Mouse (Mus musculus) adrenal gland, postnatal 25 days (tissue): Measurements from ENCODE around the gene S100a3. TPM values are rescaled to one million over a fixed set of nuclear protein-coding genes. Genes with fewer than 3 reads are reported as not detected.

Experiments used
- DNase-seq: peaks from one replicate; pipeline ENCODE4 v3.0.0; 2021; ENCODE audit warnings: mixed read lengths
- long read RNA-seq: library from polyadenylated mRNA; stranded (forward); transcript quantifications from one replicate; pipeline ENCODE4 v2.0.0, GENCODE M21; 2021
- total RNA-seq: library from RNA; stranded (reverse); gene quantifications from 2 replicates; pipeline ENCODE4 v1.2.3, GENCODE M21; 2021

Gene S100a3
- not detected in 2 replicates for total RNA-seq
- long read RNA-seq = 0 reads

GRCm38 (mm10) chr3:90560008-90560628 is at the start of gene S100a3:
Gene S100a3 (plus strand): TSS chr3:90560578.
- DNase-seq = no peak

- DNase-seq = no peak
Observed at GRCm38 (mm10) chr3:90512276-90512675, 48.1 kb upstream of the S100a3 start.

- DNase-seq = no peak
Observed at GRCm38 (mm10) chr3:90512948-90513642, 47.3 kb upstream of the S100a3 start.

- peak; percentile 72 for DNase-seq
Observed at GRCm38 (mm10) chr3:90513796-90514590, 46.4 kb upstream of the S100a3 start, which contains the start of the genes S100a1 and S100a13. Gene S100a1 (minus strand): TSS chr3:90514392. Gene S100a13 (plus strand): TSS chr3:90514435.

- peak; percentile 73 for DNase-seq
Observed at GRCm38 (mm10) chr3:90514691-90515090, 45.7 kb upstream of the S100a3 start.

- peak; percentile 48 for DNase-seq
Observed at GRCm38 (mm10) chr3:90515242-90515641, 45.1 kb upstream of the S100a3 start.

GRCm38 (mm10) chr3:90515789-90516188 is 44.6 kb upstream of the S100a3 start:
- DNase-seq = no peak

- DNase-seq = no peak
Observed at GRCm38 (mm10) chr3:90517711-90518110, 42.7 kb upstream of the S100a3 start.

- no peak for DNase-seq
Observed at GRCm38 (mm10) chr3:90525421-90525820, 35.0 kb upstream of the S100a3 start.

GRCm38 (mm10) chr3:90526076-90526475 is 34.3 kb upstream of the S100a3 start:
- DNase-seq = no peak

- no peak for DNase-seq
Observed at GRCm38 (mm10) chr3:90526580-90526979, 33.8 kb upstream of the S100a3 start, which contains the start of gene S100a14. Gene S100a14 (plus strand): TSS chr3:90526856.

- no peak for DNase-seq
Observed at GRCm38 (mm10) chr3:90527291-90527873, 33.0 kb upstream of the S100a3 start.

- DNase-seq = no peak
Observed at GRCm38 (mm10) chr3:90531713-90532112, 28.7 kb upstream of the S100a3 start.

- no peak for DNase-seq
Observed at GRCm38 (mm10) chr3:90535446-90535845, 24.9 kb upstream of the S100a3 start.

- DNase-seq = peak; percentile 77
Observed at GRCm38 (mm10) chr3:90537141-90537904, 23.1 kb upstream of the S100a3 start, which contains the start of gene S100a16. Gene S100a16 (plus strand): TSS chr3:90537254.

GRCm38 (mm10) chr3:90537905-90538296 is 22.5 kb upstream of the S100a3 start:
- no peak for DNase-seq

GRCm38 (mm10) chr3:90540904-90541303 is 19.5 kb upstream of the S100a3 start:
- DNase-seq = peak; percentile 8

- no peak for DNase-seq
Observed at GRCm38 (mm10) chr3:90549676-90550420, 10.5 kb upstream of the S100a3 start.

GRCm38 (mm10) chr3:90550421-90550790 is 10.0 kb upstream of the S100a3 start:
- no peak for DNase-seq

GRCm38 (mm10) chr3:90552231-90552630 is 8.1 kb upstream of the S100a3 start:
- no peak for DNase-seq

- no peak for DNase-seq
Observed at GRCm38 (mm10) chr3:90555954-90556353, 4.4 kb upstream of the S100a3 start.
